Mouse (Mus musculus): ENCODE data around the gene Tex16. TPM values are rescaled to one million over a fixed set of nuclear protein-coding genes. Genes with fewer than 3 reads are reported as not detected.

Tex16 gene
- 0.16 and 0.34 TPM in 2 replicates for polyA plus RNA-seq (2015; fragmentation: Nextera tagmentation; extraction: Ambion mirVana)

DNA sequence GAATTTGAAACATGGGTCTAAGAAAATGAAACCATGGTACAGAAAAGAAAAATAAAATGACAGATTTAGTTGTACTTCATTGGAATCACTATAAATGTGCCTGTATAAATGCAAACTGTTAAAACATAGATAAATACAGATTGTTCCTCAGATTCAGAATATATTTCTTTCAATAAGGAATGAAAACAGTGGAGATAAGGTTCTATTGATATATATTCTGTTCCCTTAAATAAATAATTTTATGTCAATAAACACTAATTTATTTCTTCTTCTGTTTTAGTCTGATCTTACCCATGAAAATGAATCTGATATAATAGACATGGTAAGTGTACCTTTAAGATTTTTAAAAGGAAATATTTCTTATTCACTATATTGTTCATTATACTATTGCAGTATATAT, at the start of gene Tex16:
TSS of gene Tex16 (plus strand) at position 301 of the 400 bp plus-strand sequence.

Other genes starting within 250 kb of the Tex16 start
- gene Gm45194, start 119.6 kb upstream of the Tex16 start, polyA plus RNA-seq (2015; fragmentation: Nextera tagmentation; extraction: Ambion mirVana): not detected in 2 replicates
- not detected in 2 replicates for gene 4933403O08Rik, start 228.0 kb downstream of the Tex16 start, polyA plus RNA-seq (2015; fragmentation: Nextera tagmentation; extraction: Ambion mirVana)

All from spleen, postnatal 0 days (tissue).